Mouse (Mus musculus) olfactory bulb, adult 2 months (tissue): ENCODE measurements around the gene Zscan22.

Experiments
- CTCF ChIP-seq: fragments of 200-500 bp; IDR thresholded peaks from 2 replicates; pipeline ENCODE4 v1.5.1; 2012; ENCODE audit warnings: low read depth, mild to moderate bottlenecking, low read length, moderate library complexity; ENCODE audit not compliant: insufficient read depth
- POLR2A ChIP-seq: fragments of 200-500 bp; IDR thresholded peaks from 2 replicates; pipeline ENCODE4 v1.6.1; 2012; ENCODE audit warnings: mild to moderate bottlenecking, low read depth, low read length, moderate library complexity; ENCODE audit not compliant: insufficient read depth

DNA sequence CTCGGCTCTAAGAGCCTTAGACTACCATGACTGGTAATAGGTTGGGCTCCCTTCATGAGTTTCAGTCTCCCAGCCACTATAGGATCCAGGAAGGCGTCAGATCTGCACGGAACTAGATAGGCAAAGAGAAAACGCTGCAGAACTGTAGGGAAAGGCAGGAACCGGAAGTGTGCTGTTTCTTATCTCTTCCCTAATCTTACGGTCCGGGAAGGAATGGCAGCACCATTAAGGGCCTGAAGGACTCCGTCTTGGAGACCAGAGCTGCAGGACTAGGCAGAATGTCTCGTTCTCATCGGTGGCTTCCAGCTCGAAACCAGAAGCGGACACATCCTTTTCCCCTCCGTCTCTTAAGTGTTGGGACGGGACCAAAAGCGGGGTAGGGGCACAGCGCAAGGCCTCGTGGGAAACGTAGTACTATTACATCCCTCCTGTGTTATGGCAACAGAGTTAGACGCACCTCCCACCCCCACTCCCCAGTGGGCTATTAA is 12.6 kb downstream of the Zscan22 start:
- TF ChIP-seq CTCF (no peak), POLR2A (no peak)
